Mouse (Mus musculus): ENCODE measurements around the gene Cabp1. TPM values are rescaled to one million over a fixed set of nuclear protein-coding genes. Genes with fewer than 3 reads are reported as not detected.

Gene Cabp1
- polyA plus RNA-seq, 1 experiment from 2014 or later = 23.1 TPM

DNA sequence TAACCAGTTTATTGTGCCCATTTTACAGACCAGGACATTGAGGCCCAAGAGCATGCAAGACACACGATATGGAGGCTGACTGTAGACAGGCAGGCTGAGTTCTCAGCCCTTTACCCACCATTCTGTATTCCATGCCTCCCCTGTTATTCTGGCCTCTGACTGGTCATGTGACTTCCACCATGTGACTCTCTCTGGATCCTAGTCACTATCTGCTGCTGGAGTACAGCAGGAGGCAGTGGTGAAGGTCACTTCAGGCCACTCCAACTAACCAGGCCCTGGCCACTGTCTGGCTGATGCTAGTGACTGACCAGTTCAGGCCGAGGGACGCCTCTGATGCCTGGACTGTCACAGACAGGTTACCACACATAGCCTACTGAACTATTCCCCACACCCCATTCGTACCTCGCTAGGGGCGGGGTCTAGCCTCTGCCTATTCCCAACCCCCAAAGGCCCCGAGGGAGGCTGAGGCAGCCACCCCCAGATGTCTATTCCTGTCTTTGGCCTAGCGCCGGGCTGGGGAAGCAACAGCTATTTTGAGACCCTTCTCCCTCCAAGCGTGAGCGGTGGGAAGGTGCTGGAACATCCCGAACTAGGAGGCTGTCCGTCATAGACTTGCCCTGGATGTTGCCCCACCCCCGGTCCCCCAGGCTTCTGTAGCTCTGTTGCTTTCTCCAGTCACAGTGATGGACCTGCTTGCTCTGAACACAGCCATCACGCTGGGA lies 36.8 kb upstream of the Cabp1 start:
- H3K4me3 ChIP-seq (replicated peaks) = no peak overlapping the region
- peaks cover 13% of the 10 kb centered on the region for H3K4me1 ChIP-seq
- 59% methylated on average over 15 of the region's 15 CpGs for WGBS
- H3K27ac ChIP-seq (replicated peaks) = no peak overlapping the region
- no peaks in the 10 kb centered on the region for H3K9me3 ChIP-seq (replicated peaks)
- H3K9ac ChIP-seq (replicated peaks) = no peak overlapping the region
- H3K4me2 ChIP-seq = no peak overlapping the region
- no peaks in the 10 kb centered on the region for H3K36me3 ChIP-seq
- no peaks in the 10 kb centered on the region for H3K27me3 ChIP-seq (replicated peaks)
- no peak for ATAC-seq (ENCODE audit: low FRiP score)

DNA sequence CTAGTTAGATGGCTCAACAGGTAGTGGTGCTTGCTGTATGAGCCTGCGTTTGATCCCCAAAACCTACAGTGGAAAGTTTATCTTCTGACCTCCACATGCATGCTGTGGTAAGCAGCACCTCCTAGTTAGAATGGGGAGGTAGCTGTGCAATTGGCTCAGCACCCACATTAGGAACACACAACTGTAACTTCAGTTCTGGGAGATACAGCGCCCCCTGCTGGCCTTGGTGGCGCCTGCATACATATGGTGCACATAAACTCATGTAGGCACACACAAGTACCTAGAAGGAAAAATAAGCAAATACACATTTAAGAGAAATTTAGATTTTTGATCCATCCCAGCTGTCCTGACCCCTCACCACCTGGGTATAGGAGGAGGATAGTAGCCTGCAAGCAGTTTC lies 28.3 kb upstream of the Cabp1 start:
- ATAC-seq (ENCODE audit: low FRiP score) = no peak
- Histone ChIP-seq H3K36me3 (no peaks in the 10 kb centered on the region), H3K9ac (replicated peaks) (no peak overlapping the region), H3K4me2 (no peak overlapping the region), H3K9me3 (replicated peaks) (no peaks in the 10 kb centered on the region), H3K27me3 (replicated peaks) (no peaks in the 10 kb centered on the region), H3K4me3 (replicated peaks) (no peak overlapping the region), H3K27ac (replicated peaks) (no peak overlapping the region), H3K4me1 (no peaks in the 10 kb centered on the region; the same call in none of the 2 replicates)
- 77% methylated on average over 3 of the region's 3 CpGs for WGBS

DNA sequence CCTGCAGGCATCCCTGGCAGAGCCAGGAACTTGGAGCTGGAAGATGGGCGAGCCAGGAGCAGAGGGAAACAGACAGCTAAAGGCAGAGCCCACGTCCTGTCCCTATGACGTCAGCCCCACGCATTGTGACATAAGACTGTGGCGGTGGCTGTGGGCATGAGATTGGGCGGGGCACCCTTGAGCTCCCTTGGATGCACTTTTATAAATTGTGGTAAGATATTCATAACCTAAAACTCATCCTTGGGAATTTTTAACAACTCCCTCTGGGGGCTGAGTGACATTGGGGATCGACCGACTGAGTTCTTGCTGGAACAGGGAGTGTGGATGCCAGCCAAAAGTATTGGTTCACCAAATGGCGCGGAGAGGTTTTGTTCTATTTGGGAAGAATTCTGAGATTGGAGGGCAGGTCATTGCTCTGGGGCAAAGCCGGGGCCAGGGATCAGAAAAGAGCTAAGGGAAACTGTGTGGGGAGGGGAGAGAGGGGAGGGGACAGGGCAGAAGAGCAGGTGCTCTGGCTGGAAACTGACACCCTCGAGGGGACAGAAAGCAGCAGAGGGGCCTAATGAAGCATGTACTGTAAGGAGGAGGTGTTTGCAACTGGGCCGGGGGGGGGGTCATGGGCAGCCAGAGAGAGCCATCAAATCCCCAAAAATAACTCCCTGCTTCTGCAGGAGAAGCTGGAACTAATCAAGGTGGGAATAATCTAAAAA lies 26.9 kb upstream of the Cabp1 start:
- no peaks in the 10 kb centered on the region for H3K27me3 ChIP-seq (replicated peaks)
- H3K4me3 ChIP-seq (replicated peaks) = no peak overlapping the region
- H3K9me3 ChIP-seq (replicated peaks) = no peaks in the 10 kb centered on the region
- WGBS = 29% methylated on average over 13 of the region's 13 CpGs
- H3K9ac ChIP-seq (replicated peaks) = no peak overlapping the region
- no peaks in the 10 kb centered on the region for H3K36me3 ChIP-seq
- no peak for ATAC-seq (ENCODE audit: low FRiP score)
- H3K4me1 ChIP-seq = no peaks in the 10 kb centered on the region; the same call in none of the 2 replicates
- no peak overlapping the region for H3K27ac ChIP-seq (replicated peaks)
- H3K4me2 ChIP-seq = no peak overlapping the region

DNA sequence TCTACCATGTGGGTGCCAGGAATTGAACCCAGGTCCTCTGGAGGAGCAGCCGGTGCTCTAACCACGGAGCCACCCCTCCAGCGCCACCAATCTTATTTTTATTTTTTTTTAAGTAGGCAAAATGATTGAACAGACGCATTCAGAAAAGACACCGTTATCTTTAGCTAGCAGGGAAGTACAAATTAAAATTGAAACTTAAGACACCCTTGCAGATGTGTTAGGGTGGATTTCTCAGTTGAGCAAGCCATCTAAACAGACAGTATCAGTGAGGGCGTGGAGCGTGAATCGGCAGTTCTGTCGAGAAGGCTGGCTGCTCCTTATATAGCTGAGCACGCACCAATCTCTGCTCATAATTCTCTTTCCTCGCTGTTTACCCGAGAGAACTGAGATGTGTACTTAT lies 23.8 kb upstream of the Cabp1 start:
- H3K4me2 ChIP-seq = no peak overlapping the region
- H3K4me1 ChIP-seq = peaks cover 15% of the 10 kb centered on the region
- H3K27me3 ChIP-seq (replicated peaks) = no peaks in the 10 kb centered on the region
- ATAC-seq (ENCODE audit: low FRiP score) = no peak
- no peak overlapping the region for H3K27ac ChIP-seq (replicated peaks)
- no peaks in the 10 kb centered on the region for H3K36me3 ChIP-seq
- H3K4me3 ChIP-seq (replicated peaks) = no peak overlapping the region
- H3K9ac ChIP-seq (replicated peaks) = no peak overlapping the region
- no peaks in the 10 kb centered on the region for H3K9me3 ChIP-seq (replicated peaks)
- 91% methylated on average over 12 of the region's 12 CpGs for WGBS

DNA sequence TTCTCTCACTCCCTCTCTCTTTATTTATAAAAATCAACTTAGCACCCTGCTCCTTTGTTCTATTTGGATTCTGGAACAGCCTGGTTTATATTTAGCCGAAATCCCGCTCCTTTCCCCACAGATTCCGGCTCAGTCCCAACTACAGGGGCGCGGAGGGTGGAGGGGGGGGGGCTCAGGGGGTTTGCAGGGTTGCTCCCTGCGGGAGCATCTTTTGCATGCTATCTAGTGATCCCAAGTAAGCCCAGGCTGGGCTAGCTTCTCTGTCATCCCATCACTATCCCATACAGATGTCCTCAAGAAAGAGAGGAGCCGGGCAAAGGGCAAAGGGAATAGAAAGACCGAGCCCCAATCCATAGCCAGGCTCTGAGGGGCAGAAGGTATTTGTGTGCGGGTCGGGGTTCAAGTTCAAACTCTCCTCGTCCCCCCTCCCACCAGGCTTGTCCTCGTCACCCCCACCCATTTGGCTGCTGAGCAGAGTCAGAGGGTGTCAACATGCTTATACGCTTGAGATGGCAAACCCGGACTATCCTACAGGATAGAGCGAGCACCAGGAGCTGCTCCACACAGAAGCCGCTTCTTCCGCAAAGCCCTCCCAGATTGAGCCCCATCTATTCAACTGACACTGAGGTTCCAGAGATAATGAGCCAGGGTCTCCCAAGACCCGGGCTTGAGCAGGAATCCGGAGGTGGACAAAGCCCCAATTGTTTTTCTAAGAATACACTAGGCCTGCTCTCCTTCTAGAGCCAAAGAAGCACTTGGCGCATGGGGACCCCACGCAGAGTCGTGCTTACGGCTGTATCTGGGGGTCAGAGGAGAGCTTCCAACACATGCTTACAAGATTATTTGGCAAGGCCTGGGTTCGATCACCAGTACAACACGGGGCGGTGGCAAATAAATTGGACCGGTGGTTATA lies 21.3 kb upstream of the Cabp1 start:
- H3K9me3 ChIP-seq (replicated peaks) = no peaks in the 10 kb centered on the region
- ATAC-seq (ENCODE audit: low FRiP score) = peak; percentile 61; the same call in 1 of the 2 replicates
- no peaks in the 10 kb centered on the region for H3K27me3 ChIP-seq (replicated peaks)
- H3K4me2 ChIP-seq = peak overlapping the region; percentile 67
- WGBS = 19% methylated on average over 27 of the region's 27 CpGs
- H3K9ac ChIP-seq (replicated peaks) = peak overlapping the region; percentile 61
- H3K4me3 ChIP-seq (replicated peaks) = peak overlapping the region; percentile 44
- peaks cover 15% of the 10 kb centered on the region for H3K4me1 ChIP-seq
- no peaks in the 10 kb centered on the region for H3K36me3 ChIP-seq
- H3K27ac ChIP-seq (replicated peaks) = peak overlapping the region; percentile 81

DNA sequence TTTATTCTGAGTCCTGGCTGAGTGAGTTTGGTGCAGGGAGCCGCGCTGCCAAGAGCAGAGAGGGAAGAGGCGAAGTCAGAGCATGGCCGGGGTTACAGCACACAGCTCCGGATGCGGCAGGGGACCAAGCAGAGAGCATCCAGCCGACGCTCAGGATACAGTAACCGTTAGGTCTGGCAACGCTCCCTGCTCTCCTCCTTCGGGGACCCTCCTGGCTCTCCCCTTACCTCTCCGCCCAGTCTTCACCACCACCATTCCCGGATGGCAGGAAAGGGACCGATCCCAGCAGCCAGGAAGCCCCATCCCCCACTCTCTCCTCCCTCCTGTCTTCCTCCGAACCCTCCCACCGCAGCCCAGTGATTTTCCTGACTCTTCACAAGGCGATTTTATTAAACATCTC lies 20.7 kb upstream of the Cabp1 start:
- Histone ChIP-seq H3K27me3 (replicated peaks) (no peaks in the 10 kb centered on the region), H3K36me3 (no peaks in the 10 kb centered on the region), H3K4me1 (peaks cover 15% of the 10 kb centered on the region), H3K4me2 (peak overlapping the region; percentile 67), H3K9ac (replicated peaks) (peak overlapping the region; percentile 61), H3K27ac (replicated peaks) (peak overlapping the region; percentile 81), H3K9me3 (replicated peaks) (no peaks in the 10 kb centered on the region), H3K4me3 (replicated peaks) (peak overlapping the region; percentile 44)
- under 1% methylated on average over 17 of the region's 17 CpGs for WGBS
- ATAC-seq (ENCODE audit: low FRiP score) = peak; percentile 86

DNA sequence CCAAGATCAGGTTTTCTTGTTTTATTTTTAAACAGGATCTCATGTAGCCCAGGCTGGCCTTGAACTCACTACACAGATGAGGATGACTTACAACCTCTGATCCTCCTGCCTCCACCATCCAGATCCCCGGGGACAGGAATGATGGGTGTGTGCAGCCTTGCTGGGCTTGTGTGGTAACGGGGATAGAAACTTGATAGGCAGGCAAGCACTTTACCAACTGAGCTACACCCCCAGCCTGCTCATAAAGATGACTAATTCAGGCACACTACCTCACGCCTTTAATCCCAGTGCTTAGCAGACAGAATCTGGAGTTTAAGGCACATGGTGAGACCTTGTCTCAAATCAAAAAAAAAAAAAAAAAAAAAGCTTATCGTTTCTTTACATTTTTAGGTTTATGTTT lies 18.7 kb upstream of the Cabp1 start:
- Histone ChIP-seq H3K27ac (replicated peaks) (no peak overlapping the region), H3K27me3 (replicated peaks) (no peaks in the 10 kb centered on the region), H3K9me3 (replicated peaks) (no peaks in the 10 kb centered on the region), H3K4me2 (no peak overlapping the region), H3K36me3 (no peaks in the 10 kb centered on the region), H3K4me3 (replicated peaks) (no peak overlapping the region), H3K9ac (replicated peaks) (no peak overlapping the region), H3K4me1 (peaks cover 19% of the 10 kb centered on the region)
- ATAC-seq (ENCODE audit: low FRiP score) = no peak
- 58% methylated on average over 4 of the region's 4 CpGs for whole genome bisulfite sequencing

DNA sequence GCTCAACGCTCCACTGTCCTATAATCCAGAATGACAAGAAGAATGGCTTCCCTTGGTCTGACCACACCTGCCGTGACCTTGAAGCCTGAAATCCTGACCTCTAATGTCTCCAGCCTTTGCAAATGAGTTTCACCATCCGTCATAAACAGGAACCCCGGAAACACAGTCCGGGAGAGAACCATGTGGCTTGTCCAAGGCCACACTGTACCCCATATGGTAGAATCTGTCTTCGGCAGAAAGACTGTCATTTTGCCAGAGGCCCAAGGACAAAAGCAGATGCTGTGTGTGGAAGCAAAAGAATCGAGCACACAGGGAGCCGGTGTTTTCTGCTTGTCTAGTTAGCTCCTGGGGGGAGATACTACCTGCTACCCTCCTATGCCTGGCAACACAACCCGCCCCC lies 18.3 kb upstream of the Cabp1 start:
- ATAC-seq (ENCODE audit: low FRiP score) = no peak
- Histone ChIP-seq H3K27me3 (replicated peaks) (no peaks in the 10 kb centered on the region), H3K9me3 (replicated peaks) (no peaks in the 10 kb centered on the region), H3K9ac (replicated peaks) (no peak overlapping the region), H3K36me3 (no peaks in the 10 kb centered on the region), H3K4me1 (peaks cover 20% of the 10 kb centered on the region), H3K27ac (replicated peaks) (no peak overlapping the region), H3K4me3 (replicated peaks) (no peak overlapping the region), H3K4me2 (no peak overlapping the region)
- WGBS = 62% methylated on average over 9 of the region's 9 CpGs

DNA sequence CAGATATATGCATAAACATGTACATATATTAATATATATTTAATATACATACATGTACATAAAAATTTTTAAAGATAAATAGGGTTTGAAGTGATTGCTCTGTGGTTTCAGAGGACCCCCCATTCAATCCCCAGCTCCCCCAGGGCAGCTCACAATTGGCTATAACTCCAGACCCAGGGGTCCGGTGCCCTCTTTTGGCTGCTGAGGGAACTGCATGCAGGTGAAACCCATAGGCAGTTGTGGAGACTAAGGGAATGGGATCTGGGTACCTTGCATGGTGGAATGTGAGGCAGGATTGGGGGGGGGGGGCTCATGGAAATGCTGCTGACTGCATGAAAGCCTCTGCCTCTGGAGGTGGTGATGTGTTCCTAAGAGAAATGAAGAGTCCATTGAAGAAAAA lies 16.2 kb upstream of the Cabp1 start:
- ATAC-seq (ENCODE audit: low FRiP score) = no peak
- Histone ChIP-seq H3K9me3 (replicated peaks) (no peaks in the 10 kb centered on the region), H3K9ac (replicated peaks) (no peak overlapping the region), H3K4me1 (peaks cover 16% of the 10 kb centered on the region), H3K36me3 (no peaks in the 10 kb centered on the region), H3K27me3 (replicated peaks) (no peaks in the 10 kb centered on the region), H3K4me2 (no peak overlapping the region), H3K4me3 (replicated peaks) (no peak overlapping the region), H3K27ac (replicated peaks) (no peak overlapping the region)
- 11% methylated on average over 1 of the region's 1 CpGs for WGBS

DNA sequence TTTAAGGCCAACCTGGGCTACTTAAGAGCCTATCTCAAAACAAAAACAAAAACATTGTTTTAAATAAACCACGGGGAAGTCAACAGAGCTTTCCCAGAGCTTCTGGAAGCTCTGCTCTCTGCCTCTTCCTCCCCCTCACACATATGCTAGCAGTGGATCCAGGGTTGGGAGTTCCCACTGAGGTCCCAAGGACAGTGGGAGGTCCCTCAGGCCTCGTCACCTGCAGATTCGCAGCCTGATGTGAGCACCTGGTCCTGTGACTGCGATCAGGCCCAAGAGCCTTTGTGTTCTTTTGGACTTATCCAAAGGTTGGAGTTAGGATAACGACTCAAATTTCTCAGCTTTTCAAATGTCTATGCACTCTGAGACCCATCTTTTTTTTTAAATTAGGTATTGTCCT lies 14.4 kb upstream of the Cabp1 start:
- Histone ChIP-seq H3K36me3 (no peaks in the 10 kb centered on the region), H3K4me2 (no peak overlapping the region), H3K4me1 (peaks cover 24% of the 10 kb centered on the region), H3K27ac (replicated peaks) (no peak overlapping the region), H3K9ac (replicated peaks) (no peak overlapping the region), H3K27me3 (replicated peaks) (no peaks in the 10 kb centered on the region), H3K4me3 (replicated peaks) (no peak overlapping the region), H3K9me3 (replicated peaks) (no peaks in the 10 kb centered on the region)
- ATAC-seq (ENCODE audit: low FRiP score) = no peak
- WGBS = 65% methylated on average over 5 of the region's 5 CpGs

DNA sequence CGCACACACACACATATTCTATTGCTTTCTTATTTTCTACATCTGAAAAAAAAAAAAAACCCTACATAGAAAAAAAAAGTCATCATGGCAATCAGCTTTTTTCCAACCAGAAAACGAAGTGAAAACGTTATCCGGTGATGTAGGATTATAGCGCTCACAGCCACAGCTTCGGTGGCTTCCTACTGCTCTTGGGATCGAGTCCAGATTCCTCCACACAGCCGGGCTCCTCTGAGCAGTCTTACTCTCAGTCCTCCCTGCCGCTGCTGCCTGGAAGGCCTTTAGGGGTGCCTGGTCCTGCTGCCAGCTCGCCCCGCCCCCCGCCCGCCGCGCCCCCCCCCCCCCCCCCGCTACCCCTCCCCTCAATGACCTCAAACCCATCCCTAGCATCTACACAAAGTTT lies 13.7 kb upstream of the Cabp1 start:
- 10% methylated on average over 12 of the region's 16 CpGs for WGBS
- no peak for ATAC-seq (ENCODE audit: low FRiP score)
- peak overlapping the region; percentile 15; the same call in 1 of the 2 replicates for H3K27ac ChIP-seq (replicated peaks)
- H3K27me3 ChIP-seq (replicated peaks) = no peaks in the 10 kb centered on the region
- H3K4me1 ChIP-seq = peaks cover 25% of the 10 kb centered on the region
- no peak overlapping the region for H3K4me3 ChIP-seq (replicated peaks)
- H3K9ac ChIP-seq (replicated peaks) = no peak overlapping the region
- H3K36me3 ChIP-seq = no peaks in the 10 kb centered on the region
- H3K9me3 ChIP-seq (replicated peaks) = no peaks in the 10 kb centered on the region
- H3K4me2 ChIP-seq = no peak overlapping the region
